Mouse (Mus musculus) lung, embryonic 16.5 days (tissue): Measurements from ENCODE around the gene 9530053A07Rik. TPM values are rescaled to one million over a fixed set of nuclear protein-coding genes. Genes with fewer than 3 reads are reported as not detected.

Experiments used
- ATAC-seq: fragments of 200-750 bp; cut with Nextera tagmentation; 2 replicates; pipeline ENCODE4 v1.8.0; 2017; ENCODE audit warnings: low read depth, mild to moderate bottlenecking, moderate library complexity
- H3K27ac ChIP-seq: fragments of 300-500 bp; sonication (generic); 2 replicates; pipeline ENCODE4 v1.5.1; 2014; ENCODE audit warnings: mild to moderate bottlenecking, control low read depth, low read length
- H3K27me3 ChIP-seq: fragments of 300-500 bp; sonication (generic); 2 replicates; pipeline ENCODE4 v1.6.1; 2014; ENCODE audit warnings: low read depth, low read length, mixed read lengths; ENCODE audit not compliant: control insufficient read depth, insufficient read depth
- H3K36me3 ChIP-seq: fragments of 300-500 bp; sonication (generic); 2 replicates; pipeline ENCODE4 v1.6.1; 2014; ENCODE audit warnings: low read length; ENCODE audit not compliant: control insufficient read depth, insufficient read depth
- H3K4me1 ChIP-seq: fragments of 300-500 bp; sonication (generic); replicated peaks from 2 replicates; pipeline ENCODE4 v1.6.1; 2014; ENCODE audit warnings: low read length, mixed read lengths; ENCODE audit not compliant: control insufficient read depth, insufficient read depth
- H3K4me2 ChIP-seq: fragments of 300-500 bp; sonication (generic); 2 replicates; pipeline ENCODE4 v1.6.1; 2014; ENCODE audit warnings: low read depth, low read length, control low read depth
- H3K4me3 ChIP-seq: fragments of 300-500 bp; sonication (generic); 2 replicates; pipeline ENCODE4 v1.5.1; 2014; ENCODE audit warnings: mild to moderate bottlenecking, low read length, control low read depth
- H3K9ac ChIP-seq: fragments of 300-500 bp; sonication (generic); 2 replicates; pipeline ENCODE4 v1.6.1; 2014; ENCODE audit warnings: low read length, control low read depth
- H3K9me3 ChIP-seq: fragments of 300-500 bp; sonication (generic); 2 replicates; pipeline ENCODE4 v1.6.1; 2016; ENCODE audit warnings: low read length; ENCODE audit not compliant: control insufficient read depth
- WGBS: fragments of 180-500 bp; shearing (Covaris S2); extraction: QIAGEN DNeasy Blood & Tissue Kit; methylation state at CpG from one replicate; pipeline ENCODE4 v1.1.7; 2014; 5-methylcytosine and 5-hydroxymethylcytosine counted together
- polyA plus RNA-seq: library from polyadenylated mRNA; unstranded; fragments of >200 nt; fragmentation: Nextera tagmentation; extraction: Ambion mirVana; gene quantifications from 2 replicates; pipeline ENCODE4 v1.2.1, GENCODE M21; 2015

The 9530053A07Rik gene
- polyA plus RNA-seq, 1 experiment from 2014 or later: not detected

DNA sequence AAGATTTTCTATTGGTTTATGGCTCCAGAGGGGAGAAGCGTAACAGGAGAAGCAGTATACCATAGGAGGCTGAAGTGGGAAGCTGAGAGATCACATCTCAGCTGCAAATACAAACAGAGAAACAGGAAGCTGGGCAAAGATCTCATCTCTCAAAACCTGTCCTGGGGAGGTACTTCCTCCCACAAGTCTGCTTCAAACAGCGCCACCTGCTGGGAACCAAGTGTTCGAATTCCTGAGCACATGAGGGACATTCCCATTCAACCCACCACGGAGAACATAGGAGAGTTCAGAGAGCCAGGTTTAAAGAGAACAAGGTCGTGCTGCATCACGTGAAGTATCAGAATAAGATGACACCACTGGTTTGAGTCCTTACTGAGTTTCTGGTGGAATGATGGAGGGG, 36.1 kb downstream of the 9530053A07Rik start:
- H3K4me1 ChIP-seq: peaks cover 10% of the 10 kb centered on the region
- no peak overlapping the region for H3K4me3 ChIP-seq
- H3K36me3 ChIP-seq: no peaks in the 10 kb centered on the region
- H3K9me3 ChIP-seq: peaks cover 3% of the 10 kb centered on the region; the same call in 1 of the 2 replicates
- no peaks in the 10 kb centered on the region for H3K27me3 ChIP-seq
- WGBS: 81% methylated on average over 6 of the region's 6 CpGs
- H3K27ac ChIP-seq: no peak overlapping the region
- ATAC-seq: no peak
- no peak overlapping the region for H3K9ac ChIP-seq
- H3K4me2 ChIP-seq: no peak overlapping the region

DNA sequence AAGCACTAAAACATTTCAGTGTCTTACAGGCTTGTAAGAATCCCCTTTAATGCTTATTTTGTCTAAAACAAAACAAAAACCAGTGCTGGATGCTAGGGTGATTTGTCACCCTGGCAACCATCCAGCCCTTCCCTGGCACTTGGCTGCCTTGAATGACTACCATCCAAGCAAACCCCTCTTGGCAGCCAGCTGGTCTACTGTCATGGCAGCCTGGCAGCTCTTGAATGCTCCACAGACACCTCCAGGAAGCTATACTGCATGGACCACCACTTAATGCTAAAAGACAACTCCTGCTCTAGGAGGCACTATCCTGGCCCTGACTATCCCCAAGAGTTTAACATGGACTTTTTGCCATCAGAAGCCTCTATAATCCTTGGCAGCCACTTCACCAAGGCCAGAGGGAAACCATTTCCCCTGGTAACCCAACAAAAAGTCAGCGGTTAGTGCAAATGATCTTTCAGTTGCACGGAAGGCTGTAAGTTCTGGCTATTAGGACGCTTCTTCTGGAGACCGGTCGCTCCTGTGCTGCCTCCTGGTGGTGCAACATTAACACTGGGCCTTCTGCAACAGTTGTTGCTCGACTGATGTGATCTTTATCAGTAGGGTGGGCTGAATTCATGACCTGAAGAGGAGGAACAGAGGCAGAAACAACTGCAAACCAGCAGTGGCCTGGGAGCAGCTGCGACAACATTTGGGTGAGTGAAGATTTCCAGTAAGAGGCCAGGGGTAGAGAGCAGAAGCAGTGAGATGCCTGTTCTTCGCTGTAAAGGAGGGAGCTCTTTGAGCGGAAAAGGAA, 39.3 kb downstream of the 9530053A07Rik start:
- WGBS: 8% methylated on average over 9 of the region's 9 CpGs
- Histone ChIP-seq H3K9me3 (peaks cover 3% of the 10 kb centered on the region; the same call in 1 of the 2 replicates), H3K4me3 (peak overlapping the region; percentile 86), H3K9ac (peak overlapping the region; percentile 81), H3K27me3 (no peaks in the 10 kb centered on the region), H3K36me3 (no peaks in the 10 kb centered on the region), H3K27ac (peak overlapping the region; percentile 81), H3K4me2 (peak overlapping the region; percentile 95), H3K4me1 (peaks cover 21% of the 10 kb centered on the region)
- ATAC-seq: peak; percentile 45; the same call in 1 of the 2 replicates

DNA sequence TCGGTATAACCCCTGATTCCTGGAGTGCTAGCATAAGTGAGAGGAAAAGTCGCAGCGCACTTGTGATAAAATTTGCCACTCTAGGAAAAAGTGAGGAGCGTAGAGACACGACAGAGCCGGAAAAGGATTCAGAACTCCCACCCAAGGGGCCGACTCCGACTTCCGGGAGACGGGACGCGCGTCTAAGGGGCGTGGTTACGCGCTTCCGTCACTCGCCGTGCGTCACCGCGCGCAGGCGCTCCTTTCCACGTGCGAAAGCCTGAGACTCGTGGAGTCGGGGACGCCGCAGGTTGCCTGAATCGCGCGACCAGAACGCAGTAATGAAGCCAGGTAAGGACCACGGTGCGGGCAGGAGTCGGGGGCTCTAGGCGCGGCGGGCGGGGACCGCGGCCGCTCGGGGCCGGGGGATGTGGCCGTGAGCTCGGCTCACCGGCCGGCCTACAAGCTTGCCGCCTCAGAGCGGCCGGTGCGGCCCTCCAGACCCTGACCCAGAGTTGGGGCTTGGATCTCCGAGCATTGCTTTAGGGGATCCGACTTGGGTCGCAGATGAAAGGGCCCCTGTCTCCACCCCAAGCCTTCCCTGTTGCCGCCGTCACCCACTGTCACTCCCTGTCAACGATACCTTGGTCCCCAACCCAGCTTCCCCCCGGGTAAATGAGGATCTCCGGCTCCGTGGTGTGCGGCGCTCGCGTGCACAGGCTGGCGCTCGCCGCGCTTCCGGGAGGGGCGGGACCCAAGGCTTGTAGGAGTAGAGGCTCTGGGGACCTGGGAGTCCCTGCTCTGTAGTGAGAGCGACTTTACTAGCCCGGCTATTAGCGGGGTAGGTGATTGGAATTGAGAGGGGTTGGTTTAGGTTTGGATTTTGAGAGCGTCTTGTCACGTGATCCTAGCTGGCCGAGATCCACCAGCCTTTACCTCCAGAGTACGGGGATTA, 40.5 kb downstream of the 9530053A07Rik start, which contains the start of gene Fbl:
Fbl (plus strand) TSS at position 222 of the 934 bp plus-strand sequence.
- H3K4me3 ChIP-seq: peak within 1 kb of the TSS; percentile 86
- H3K4me2 ChIP-seq: peak within 1 kb of the TSS; percentile 95
- H3K27ac ChIP-seq: peak within 1 kb of the TSS; percentile 81
- no peaks in the 10 kb centered on the region for H3K36me3 ChIP-seq
- peaks cover 3% of the 10 kb centered on the region; the same call in 1 of the 2 replicates for H3K9me3 ChIP-seq
- H3K9ac ChIP-seq: peak within 1 kb of the TSS; percentile 81
- peak; percentile 95 for ATAC-seq
- under 1% methylated on average over 77 of the region's 80 CpGs for WGBS
- H3K4me1 ChIP-seq: peaks cover 21% of the 10 kb centered on the region
- no peaks in the 10 kb centered on the region for H3K27me3 ChIP-seq

DNA sequence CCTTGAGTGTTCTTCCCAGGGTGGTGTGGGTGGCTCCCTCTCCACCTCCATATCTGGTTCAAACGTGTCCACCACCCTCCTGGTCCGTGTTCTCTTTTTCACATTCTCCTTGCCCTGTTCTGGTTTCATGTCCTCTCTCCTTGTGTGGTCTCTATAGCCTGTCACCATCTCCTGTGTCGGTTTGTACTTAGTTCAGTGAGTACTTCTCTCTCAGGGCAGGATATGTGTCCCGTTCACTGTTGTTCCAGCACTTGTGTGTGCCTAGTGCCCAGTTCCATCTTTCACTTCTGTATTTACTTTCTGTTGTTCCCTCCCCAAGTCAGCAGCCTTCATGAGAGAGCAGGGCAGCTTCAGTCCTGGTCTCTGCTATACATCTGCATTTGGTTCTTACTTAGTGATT, 46.1 kb downstream of the 9530053A07Rik start:
- H3K36me3 ChIP-seq: peaks cover 23% of the 10 kb centered on the region
- H3K27ac ChIP-seq: no peak overlapping the region
- H3K4me1 ChIP-seq: peaks cover 11% of the 10 kb centered on the region
- WGBS: 81% methylated on average over 4 of the region's 4 CpGs
- H3K9ac ChIP-seq: no peak overlapping the region
- H3K4me3 ChIP-seq: no peak overlapping the region
- no peak overlapping the region for H3K4me2 ChIP-seq
- H3K9me3 ChIP-seq: no peaks in the 10 kb centered on the region
- H3K27me3 ChIP-seq: no peaks in the 10 kb centered on the region
- ATAC-seq: no peak

DNA sequence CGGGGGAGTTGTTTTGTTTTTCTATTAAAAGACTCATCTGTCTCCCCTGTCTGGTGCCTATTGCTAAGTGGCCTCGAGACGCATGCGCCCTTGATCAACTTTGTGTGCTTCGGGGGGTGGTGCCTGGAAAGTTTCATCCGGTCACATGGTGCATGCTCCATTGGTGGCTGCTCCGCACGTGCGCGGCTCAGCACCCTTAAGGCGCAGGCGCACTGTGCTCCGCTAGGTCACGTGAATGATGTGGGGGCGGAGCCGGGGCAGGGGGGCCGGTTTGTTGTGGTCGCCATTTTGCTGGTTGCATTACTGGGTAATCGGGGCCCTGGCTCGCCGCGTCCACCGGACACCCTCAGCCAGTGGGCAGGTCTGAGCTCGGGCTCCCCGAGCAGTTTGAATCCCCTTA, 50.0 kb downstream of the 9530053A07Rik start, which contains the start of gene Dyrk1b:
Dyrk1b (plus strand) TSS at position 242 of the 400 bp plus-strand sequence.
- Histone ChIP-seq H3K36me3 (peaks cover 53% of the 10 kb centered on the region), H3K4me2 (peak within 1 kb of the TSS; percentile 94), H3K9ac (peak within 1 kb of the TSS; percentile 90), H3K27ac (peak within 1 kb of the TSS; percentile 95), H3K4me3 (peak within 1 kb of the TSS; percentile 98), H3K9me3 (no peaks in the 10 kb centered on the region), H3K27me3 (no peaks in the 10 kb centered on the region), H3K4me1 (peaks cover 6% of the 10 kb centered on the region)
- under 1% methylated on average over 25 of the region's 25 CpGs for WGBS
- ATAC-seq: peak; percentile 94

DNA sequence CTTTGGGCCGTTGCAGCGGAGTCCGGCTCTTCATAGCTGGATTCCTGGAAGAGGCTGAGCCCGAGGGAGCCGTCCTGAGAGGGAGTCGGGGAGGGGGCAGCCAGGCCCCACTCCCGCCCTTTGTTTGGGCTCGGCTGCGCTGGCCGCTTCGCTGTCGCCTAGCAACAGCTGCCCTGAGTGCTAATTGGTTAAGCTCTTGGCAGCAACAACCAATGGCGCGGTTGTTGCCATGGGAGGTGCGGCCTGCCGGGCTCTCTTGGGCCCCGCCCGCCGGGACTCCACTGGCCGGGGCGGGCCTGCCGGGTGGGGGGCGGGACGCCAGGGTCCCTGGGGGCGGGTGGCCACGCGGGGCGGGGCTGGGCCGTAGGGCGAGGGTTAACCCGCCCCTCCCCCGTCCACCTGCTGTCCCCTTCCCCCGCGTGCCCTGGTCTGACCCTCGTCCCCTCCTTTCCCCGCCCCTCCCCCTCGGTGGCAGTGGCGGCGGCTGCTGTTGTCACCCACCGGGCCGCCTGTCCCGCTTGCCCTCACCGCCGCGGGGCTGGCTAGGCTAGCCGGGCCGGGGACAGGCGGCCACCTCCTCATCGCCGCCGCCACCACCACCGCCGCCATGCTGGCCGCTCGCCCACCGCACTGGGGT, 50.6 kb downstream of the 9530053A07Rik start:
- peak overlapping the region; percentile 94 for H3K4me2 ChIP-seq
- ATAC-seq: peak; percentile 96
- 0% methylated on average over 30 of the region's 56 CpGs for WGBS

DNA sequence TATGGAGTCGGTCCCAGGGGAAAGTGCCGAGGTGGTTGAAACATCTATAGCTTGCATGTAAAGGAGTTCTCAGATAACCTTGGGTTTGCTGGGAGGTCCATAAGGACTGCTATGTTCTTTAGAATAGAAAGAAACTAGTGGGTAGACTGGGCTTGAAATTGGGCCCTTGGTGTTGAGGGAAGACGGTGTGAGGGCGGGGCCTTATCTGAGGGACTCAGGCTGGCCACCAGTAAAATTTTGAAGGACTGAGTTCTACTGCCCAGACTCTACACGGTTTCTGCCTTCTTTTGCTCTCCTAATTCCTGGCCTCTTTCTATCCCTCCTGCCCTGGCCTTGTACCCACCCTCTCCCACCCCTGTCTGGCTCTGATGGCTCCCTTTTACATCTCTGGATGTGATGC, 51.6 kb downstream of the 9530053A07Rik start:
- peaks cover 6% of the 10 kb centered on the region for H3K4me1 ChIP-seq
- peak overlapping the region; percentile 98 for H3K4me3 ChIP-seq
- no peak for ATAC-seq
- WGBS: 76% methylated on average over 5 of the region's 5 CpGs
- no peaks in the 10 kb centered on the region for H3K9me3 ChIP-seq
- no peaks in the 10 kb centered on the region for H3K27me3 ChIP-seq
- peaks cover 64% of the 10 kb centered on the region for H3K36me3 ChIP-seq
- peak overlapping the region; percentile 90 for H3K9ac ChIP-seq
- H3K27ac ChIP-seq: no peak overlapping the region
- peak overlapping the region; percentile 94 for H3K4me2 ChIP-seq

More for the DNA sequence above, 50.6 kb downstream of the 9530053A07Rik start:
- Histone ChIP-seq H3K9ac (peak overlapping the region; percentile 90), H3K4me3 (peak overlapping the region; percentile 98), H3K4me1 (peaks cover 6% of the 10 kb centered on the region), H3K36me3 (peaks cover 59% of the 10 kb centered on the region), H3K27me3 (no peaks in the 10 kb centered on the region), H3K27ac (peak overlapping the region; percentile 95), H3K9me3 (no peaks in the 10 kb centered on the region)

DNA sequence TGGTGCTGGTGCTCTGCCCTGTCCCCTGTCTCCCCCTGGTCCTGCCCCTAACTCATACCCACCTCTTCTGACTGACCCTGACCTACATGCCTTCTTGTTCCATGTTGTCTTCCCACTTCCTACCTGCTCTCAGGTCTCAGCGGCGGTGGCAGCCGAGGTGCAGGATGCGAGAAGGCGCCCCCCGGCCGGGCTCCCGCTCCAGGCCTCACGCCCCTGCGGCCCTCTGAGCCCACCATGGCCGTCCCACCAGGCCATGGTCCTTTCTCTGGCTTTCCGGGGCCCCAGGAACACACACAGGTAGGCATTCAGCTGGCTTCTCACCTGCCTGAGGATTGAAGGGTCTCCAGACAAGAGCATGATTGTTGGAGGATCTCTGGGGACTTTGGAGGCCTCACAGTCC, 52.1 kb downstream of the 9530053A07Rik start:
- WGBS: 94% methylated on average over 12 of the region's 12 CpGs
- H3K9ac ChIP-seq: no peak overlapping the region
- no peak for ATAC-seq

More for the DNA sequence above, 52.1 kb downstream of the 9530053A07Rik start:
- no peak overlapping the region for H3K4me3 ChIP-seq
- H3K27ac ChIP-seq: no peak overlapping the region
- peaks cover 6% of the 10 kb centered on the region for H3K4me1 ChIP-seq
- H3K4me2 ChIP-seq: no peak overlapping the region; the same call in 1 of the 2 replicates
- H3K36me3 ChIP-seq: peaks cover 64% of the 10 kb centered on the region
- H3K9me3 ChIP-seq: no peaks in the 10 kb centered on the region
- H3K27me3 ChIP-seq: no peaks in the 10 kb centered on the region
